Mouse (Mus musculus) heart, postnatal 0 days (tissue): ENCODE measurements around the gene Brf1. TPM values are rescaled to one million over a fixed set of nuclear protein-coding genes. Genes with fewer than 3 reads are reported as not detected.

ENCODE experiments used
- ATAC-seq: fragments of 200-750 bp; cut with Nextera tagmentation; 2 replicates; pipeline ENCODE4 v1.8.0; 2017; ENCODE audit warnings: low read depth, moderate number of reproducible peaks, moderate library complexity; ENCODE audit not compliant: insufficient read depth
- DNase-seq: peaks from one replicate; pipeline ENCODE4 v3.0.0-alpha.2; 2016; ENCODE audit warnings: low spot score
- H3K27ac ChIP-seq: fragments of 300-500 bp; sonication (generic); 2 replicates; pipeline ENCODE4 v1.5.1; 2014; ENCODE audit warnings: low read depth, mild to moderate bottlenecking
- H3K27me3 ChIP-seq: fragments of 300-500 bp; sonication (generic); 2 replicates; pipeline ENCODE4 v1.6.1; 2014; ENCODE audit warnings: low read length, mixed read lengths; ENCODE audit not compliant: control insufficient read depth, insufficient read depth
- H3K36me3 ChIP-seq: fragments of 300-500 bp; sonication (generic); replicated peaks from 2 replicates; pipeline ENCODE4 v1.6.1; 2014; ENCODE audit warnings: low read length, mixed read lengths; ENCODE audit not compliant: control insufficient read depth, insufficient read depth
- H3K4me1 ChIP-seq: fragments of 300-500 bp; sonication (generic); 2 replicates; pipeline ENCODE4 v1.6.1; 2014; ENCODE audit warnings: antibody characterized with exemption; ENCODE audit not compliant: control insufficient read depth, insufficient read depth
- H3K4me2 ChIP-seq: fragments of 300-500 bp; sonication (generic); 2 replicates; pipeline ENCODE4 v1.6.1; 2014; ENCODE audit warnings: low read depth, mild to moderate bottlenecking, low read length, moderate library complexity
- H3K4me3 ChIP-seq: fragments of 300-500 bp; sonication (generic); 2 replicates; pipeline ENCODE4 v1.5.1; 2014; ENCODE audit warnings: low read depth, low read length
- H3K9ac ChIP-seq: fragments of 300-500 bp; sonication (generic); replicated peaks from 2 replicates; pipeline ENCODE4 v1.6.1; 2014; ENCODE audit warnings: low read depth, low read length, mixed read lengths
- H3K9me3 ChIP-seq: fragments of 300-500 bp; sonication (generic); replicated peaks from 2 replicates; pipeline ENCODE4 v1.6.1; 2016; ENCODE audit warnings: low read length; ENCODE audit not compliant: control insufficient read depth
- CTCF ChIP-seq: IDR thresholded peaks from 2 replicates; pipeline ENCODE4 v1.5.1; 2016; ENCODE audit warnings: antibody characterized with exemption, control low read depth, low read depth
- EP300 ChIP-seq: IDR thresholded peaks from 2 replicates; pipeline ENCODE4 v1.6.1; 2016; ENCODE audit warnings: antibody characterized with exemption, low read depth
- WGBS: fragments of 180-500 bp; shearing (Covaris S2); extraction: QIAGEN DNeasy Blood & Tissue Kit; methylation state at CpG from one replicate; pipeline ENCODE4 v1.1.7; 2014; 5-methylcytosine and 5-hydroxymethylcytosine counted together
- polyA plus RNA-seq: library from polyadenylated mRNA; unstranded; fragments of >200 nt; fragmentation: Nextera tagmentation; extraction: Ambion mirVana; gene quantifications from 2 replicates; pipeline ENCODE4 v1.2.1, GENCODE M21; 2015
- total RNA-seq: library from RNA; depleted of rRNA; stranded (reverse); fragments of >200 nt; gene quantifications from 2 replicates; pipeline ENCODE4 v1.2.3, GENCODE M21; 2014; ENCODE audit warnings: low replicate concordance; rRNA removed

Gene Brf1
- total RNA-seq, result 26.0 and 51.9 TPM in 2 replicates
- 24.5 TPM in 2 replicates for polyA plus RNA-seq

GRCm38 (mm10) chr12:113000294-113001132 lies at the start of gene Brf1:
Gene Brf1, minus strand, starts transcription at chr12:113000704.
- WGBS, result under 1% methylated on average over 73 of the region's 96 CpGs
- no peaks in the 10 kb centered on the region for H3K9me3 ChIP-seq
- H3K27ac ChIP-seq, result peak within 1 kb of the TSS; percentile 97
- H3K27me3 ChIP-seq, result no peaks in the 10 kb centered on the region
- TF ChIP-seq CTCF (0 out of 2 replicates have a peak, but pooled peaks have one; percentile 11), EP300 (no peak; the same call in 1 of the 2 replicates)
- DNase-seq (peak; percentile 100), ATAC-seq (peak; percentile 96)
- H3K4me3 ChIP-seq, result peak within 1 kb of the TSS; percentile 79
- H3K9ac ChIP-seq, result peak within 1 kb of the TSS; percentile 97
- 0 out of 2 replicates have a peak, but pooled peaks cover 12% of the 10 kb centered on the region for H3K36me3 ChIP-seq
- H3K4me1 ChIP-seq, result peaks cover 15% of the 10 kb centered on the region
- H3K4me2 ChIP-seq, result peak within 1 kb of the TSS; percentile 96

- no peaks in the 10 kb centered on the region for H3K27me3 ChIP-seq
- no peak overlapping the region for H3K4me3 ChIP-seq
- DNase-seq (no peak), ATAC-seq (no peak)
- H3K36me3 ChIP-seq, result peaks cover 68% of the 10 kb centered on the region
- H3K27ac ChIP-seq, result no peak overlapping the region
- 0 out of 2 replicates have a peak, but pooled peaks cover 6% of the 10 kb centered on the region for H3K4me1 ChIP-seq
- no peaks in the 10 kb centered on the region for H3K9me3 ChIP-seq
- 75% methylated on average over 9 of the region's 9 CpGs for WGBS
- TF ChIP-seq EP300 (no peak), CTCF (no peak)
- H3K4me2 ChIP-seq, result no peak overlapping the region
- no peak overlapping the region for H3K9ac ChIP-seq
Measured at GRCm38 (mm10) chr12:113049836-113050235, 49.3 kb upstream of the Brf1 start.

GRCm38 (mm10) chr12:113048103-113048502 lies 47.6 kb upstream of the Brf1 start:
- peaks cover 55% of the 10 kb centered on the region for H3K36me3 ChIP-seq
- no peak overlapping the region for H3K27ac ChIP-seq
- H3K4me3 ChIP-seq, result no peak overlapping the region
- no peak overlapping the region for H3K4me2 ChIP-seq
- H3K4me1 ChIP-seq, result 0 out of 2 replicates have a peak, but pooled peaks cover 6% of the 10 kb centered on the region
- TF ChIP-seq EP300 (no peak), CTCF (no peak)
- H3K27me3 ChIP-seq, result no peaks in the 10 kb centered on the region
- WGBS, result 93% methylated on average over 5 of the region's 5 CpGs
- ATAC-seq (no peak), DNase-seq (no peak)
- H3K9ac ChIP-seq, result no peak overlapping the region
- no peaks in the 10 kb centered on the region for H3K9me3 ChIP-seq

GRCm38 (mm10) chr12:113046861-113047260 lies 46.4 kb upstream of the Brf1 start:
- no peak for DNase-seq
- WGBS, result 79% methylated on average over 15 of the region's 15 CpGs
- H3K9me3 ChIP-seq, result no peaks in the 10 kb centered on the region
- no peaks in the 10 kb centered on the region for H3K27me3 ChIP-seq
- H3K4me1 ChIP-seq, result 0 out of 2 replicates have a peak, but pooled peaks cover 5% of the 10 kb centered on the region
- H3K4me2 ChIP-seq, result no peak overlapping the region
- H3K27ac ChIP-seq, result no peak overlapping the region
- no peak for ATAC-seq
- H3K4me3 ChIP-seq, result no peak overlapping the region
- no peak overlapping the region for H3K9ac ChIP-seq
- no peak for TF ChIP-seq EP300
- no peak for TF ChIP-seq CTCF
- H3K36me3 ChIP-seq, result peaks cover 43% of the 10 kb centered on the region

- 84% methylated on average over 3 of the region's 3 CpGs for WGBS
- Histone ChIP-seq H3K4me2 (no peak overlapping the region), H3K27me3 (no peaks in the 10 kb centered on the region), H3K4me1 (0 out of 2 replicates have a peak, but pooled peaks cover 11% of the 10 kb centered on the region), H3K9ac (no peak overlapping the region), H3K9me3 (no peaks in the 10 kb centered on the region), H3K36me3 (peaks cover 30% of the 10 kb centered on the region), H3K4me3 (no peak overlapping the region), H3K27ac (no peak overlapping the region)
- DNase-seq (no peak), ATAC-seq (no peak)
- TF ChIP-seq CTCF (peak; percentile 17; the same call in 1 of the 2 replicates), EP300 (no peak)
Measured at GRCm38 (mm10) chr12:113044916-113045677, 44.6 kb upstream of the Brf1 start.
